Mouse (Mus musculus) midbrain, embryonic 11.5 days (tissue): ENCODE measurements at regions not wholly inside any gene's neighbourhood (a gene's known extent, or its start where the extent isn't known, plus 50 kb on each side); places are given as distances from the start of the nearest gene placed in this dataset.

Experiments
- ATAC-seq: fragments of 200-750 bp; cut with Nextera tagmentation; 2 replicates; pipeline ENCODE4 v1.8.0; 2017; ENCODE audit warnings: moderate TSS enrichment, moderate library complexity; ENCODE audit not compliant: low FRiP score
- DNase-seq: peaks from one replicate; pipeline ENCODE4 v3.0.0; 2015; ENCODE audit warnings: low spot score; ENCODE audit errors: missing footprints
- H3K27ac ChIP-seq: fragments of 300-500 bp; sonication (generic); 2 replicates; pipeline ENCODE4 v1.5.1; 2014; ENCODE audit warnings: low read depth, low read length
- H3K27me3 ChIP-seq: fragments of 300-500 bp; sonication (generic); 2 replicates; pipeline ENCODE4 v1.6.1; 2014; ENCODE audit warnings: mild to moderate bottlenecking, low read length, moderate library complexity, mixed read lengths; ENCODE audit not compliant: control insufficient read depth, insufficient read depth
- H3K36me3 ChIP-seq: fragments of 300-500 bp; sonication (generic); 2 replicates; pipeline ENCODE4 v1.6.1; 2014; ENCODE audit warnings: mild to moderate bottlenecking, low read length, moderate library complexity, mixed read lengths; ENCODE audit not compliant: control insufficient read depth, insufficient read depth
- H3K4me1 ChIP-seq: fragments of 300-500 bp; sonication (generic); 2 replicates; pipeline ENCODE4 v1.6.1; 2014; ENCODE audit warnings: low read length; ENCODE audit not compliant: control insufficient read depth, insufficient read depth
- H3K4me2 ChIP-seq: fragments of 300-500 bp; sonication (generic); 2 replicates; pipeline ENCODE4 v1.6.1; 2014; ENCODE audit warnings: mild to moderate bottlenecking, moderate library complexity
- H3K4me3 ChIP-seq: fragments of 300-500 bp; sonication (generic); 2 replicates; pipeline ENCODE4 v1.5.1; 2014; ENCODE audit warnings: low read depth, low read length
- H3K9ac ChIP-seq: fragments of 300-500 bp; sonication (generic); 2 replicates; pipeline ENCODE4 v1.6.1; 2014; ENCODE audit warnings: low read length
- H3K9me3 ChIP-seq: fragments of 300-500 bp; sonication (generic); 2 replicates; pipeline ENCODE4 v1.6.1; 2016; ENCODE audit warnings: low read length; ENCODE audit not compliant: control insufficient read depth
- WGBS: fragments of 180-500 bp; shearing (Covaris S2); extraction: QIAGEN DNeasy Blood & Tissue Kit; methylation state at CpG from one replicate; pipeline ENCODE4 v1.1.7; 2014; 5-methylcytosine and 5-hydroxymethylcytosine counted together

- no peak overlapping the region for H3K4me3 ChIP-seq
These were observed 137.8 kb upstream of the Ube2e3 start for GRCm38 (mm10) chr2:78730161-78730560.

GRCm38 (mm10) chr2:78726060-78726459 is 141.9 kb upstream of the Ube2e3 start:
- H3K27ac ChIP-seq, result no peak overlapping the region
- no peaks in the 10 kb centered on the region for H3K4me1 ChIP-seq
- no peak overlapping the region for H3K4me2 ChIP-seq
- H3K9me3 ChIP-seq, result no peaks in the 10 kb centered on the region
- DNase-seq (no peak), ATAC-seq (no peak)
- no peaks in the 10 kb centered on the region for H3K27me3 ChIP-seq
- no peaks in the 10 kb centered on the region for H3K36me3 ChIP-seq
- no peak overlapping the region for H3K9ac ChIP-seq
- no peak overlapping the region for H3K4me3 ChIP-seq
- 90% methylated on average over 7 of the region's 7 CpGs for WGBS

More at GRCm38 (mm10) chr2:78730161-78730560, 137.8 kb upstream of the Ube2e3 start:
- no peaks in the 10 kb centered on the region for H3K4me1 ChIP-seq
- no peaks in the 10 kb centered on the region for H3K36me3 ChIP-seq
- no peaks in the 10 kb centered on the region for H3K9me3 ChIP-seq
- DNase-seq (no peak), ATAC-seq (no peak)
- 88% methylated on average over 6 of the region's 6 CpGs for WGBS
- no peak overlapping the region for H3K9ac ChIP-seq
- H3K27ac ChIP-seq, result no peak overlapping the region
- H3K4me2 ChIP-seq, result no peak overlapping the region
- H3K27me3 ChIP-seq, result no peaks in the 10 kb centered on the region

GRCm38 (mm10) chr2:78724416-78724815 is 143.5 kb upstream of the Ube2e3 start:
- Histone ChIP-seq H3K9me3 (no peaks in the 10 kb centered on the region), H3K4me1 (no peaks in the 10 kb centered on the region), H3K36me3 (no peaks in the 10 kb centered on the region), H3K4me3 (no peak overlapping the region), H3K9ac (no peak overlapping the region), H3K27me3 (no peaks in the 10 kb centered on the region), H3K4me2 (no peak overlapping the region), H3K27ac (no peak overlapping the region)
- ATAC-seq (no peak), DNase-seq (no peak)
- 74% methylated on average over 2 of the region's 2 CpGs for WGBS

- WGBS, result 93% methylated on average over 3 of the region's 3 CpGs
- H3K27me3 ChIP-seq, result no peaks in the 10 kb centered on the region
- DNase-seq (no peak), ATAC-seq (no peak)
- no peak overlapping the region for H3K4me2 ChIP-seq
- no peaks in the 10 kb centered on the region for H3K36me3 ChIP-seq
- no peaks in the 10 kb centered on the region for H3K9me3 ChIP-seq
- no peak overlapping the region for H3K4me3 ChIP-seq
- H3K4me1 ChIP-seq, result no peaks in the 10 kb centered on the region
- H3K9ac ChIP-seq, result no peak overlapping the region
- no peak overlapping the region for H3K27ac ChIP-seq
These were observed 144.5 kb upstream of the Ube2e3 start for GRCm38 (mm10) chr2:78723423-78723822.

GRCm38 (mm10) chr2:78722739-78723138 is 145.2 kb upstream of the Ube2e3 start:
- 89% methylated on average over 6 of the region's 6 CpGs for WGBS
- Histone ChIP-seq H3K9me3 (no peaks in the 10 kb centered on the region), H3K4me2 (no peak overlapping the region), H3K9ac (no peak overlapping the region), H3K4me3 (no peak overlapping the region), H3K27ac (no peak overlapping the region), H3K4me1 (no peaks in the 10 kb centered on the region), H3K27me3 (no peaks in the 10 kb centered on the region), H3K36me3 (no peaks in the 10 kb centered on the region)
- DNase-seq, result no peak
- no peak for ATAC-seq

GRCm38 (mm10) chr2:78718550-78718949 is 149.4 kb upstream of the Ube2e3 start:
- peak; percentile 70 for ATAC-seq
- Histone ChIP-seq H3K4me1 (no peaks in the 10 kb centered on the region), H3K9me3 (no peaks in the 10 kb centered on the region), H3K27me3 (no peaks in the 10 kb centered on the region), H3K36me3 (no peaks in the 10 kb centered on the region), H3K4me3 (no peak overlapping the region), H3K27ac (no peak overlapping the region), H3K9ac (no peak overlapping the region), H3K4me2 (no peak overlapping the region)
- WGBS, result 62% methylated on average over 1 of the region's 1 CpGs
- DNase-seq, result no peak

GRCm38 (mm10) chr2:78716157-78716798 is 151.6 kb upstream of the Ube2e3 start:
- H3K4me2 ChIP-seq, result no peak overlapping the region
- H3K9ac ChIP-seq, result no peak overlapping the region
- H3K4me3 ChIP-seq, result no peak overlapping the region
- H3K4me1 ChIP-seq, result no peaks in the 10 kb centered on the region
- no peak for ATAC-seq
- H3K27ac ChIP-seq, result no peak overlapping the region
- no peak for DNase-seq
- 76% methylated on average over 7 of the region's 7 CpGs for WGBS
- H3K36me3 ChIP-seq, result no peaks in the 10 kb centered on the region
- H3K9me3 ChIP-seq, result no peaks in the 10 kb centered on the region
- no peaks in the 10 kb centered on the region for H3K27me3 ChIP-seq

- DNase-seq (no peak), ATAC-seq (peak; percentile 82)
- H3K4me1 ChIP-seq, result no peaks in the 10 kb centered on the region
- no peak overlapping the region for H3K4me2 ChIP-seq
- H3K27me3 ChIP-seq, result no peaks in the 10 kb centered on the region
- 61% methylated on average over 6 of the region's 6 CpGs for WGBS
- no peak overlapping the region for H3K4me3 ChIP-seq
- no peaks in the 10 kb centered on the region for H3K36me3 ChIP-seq
- no peak overlapping the region for H3K9ac ChIP-seq
- no peak overlapping the region for H3K27ac ChIP-seq
- no peaks in the 10 kb centered on the region for H3K9me3 ChIP-seq
These were observed 173.1 kb upstream of the Ube2e3 start for GRCm38 (mm10) chr2:78694851-78695250.

- H3K4me3 ChIP-seq, result no peak overlapping the region
- WGBS, result 78% methylated on average over 2 of the region's 2 CpGs
- H3K4me2 ChIP-seq, result no peak overlapping the region
- no peaks in the 10 kb centered on the region for H3K9me3 ChIP-seq
- H3K36me3 ChIP-seq, result no peaks in the 10 kb centered on the region
- H3K9ac ChIP-seq, result no peak overlapping the region
- no peak overlapping the region for H3K27ac ChIP-seq
- ATAC-seq (no peak), DNase-seq (no peak)
- no peaks in the 10 kb centered on the region for H3K4me1 ChIP-seq
- no peaks in the 10 kb centered on the region for H3K27me3 ChIP-seq
These were observed 211.3 kb upstream of the Ube2e3 start for GRCm38 (mm10) chr2:78656668-78657067.
